Mouse (Mus musculus): ENCODE measurements around the gene Decr2. TPM values are rescaled to one million over a fixed set of nuclear protein-coding genes. Genes with fewer than 3 reads are reported as not detected.
"Not testable (repeated sequence)": the region's sequence is repeated elsewhere in the genome, so short reads cannot be mapped to it uniquely, and the experiment has no call there.

The Decr2 gene
- 2.9 and 5.3 TPM in 2 replicates for total RNA-seq (2015)
- total RNA-seq (2017): 10.1 and 11.7 TPM in 2 replicates

DNA sequence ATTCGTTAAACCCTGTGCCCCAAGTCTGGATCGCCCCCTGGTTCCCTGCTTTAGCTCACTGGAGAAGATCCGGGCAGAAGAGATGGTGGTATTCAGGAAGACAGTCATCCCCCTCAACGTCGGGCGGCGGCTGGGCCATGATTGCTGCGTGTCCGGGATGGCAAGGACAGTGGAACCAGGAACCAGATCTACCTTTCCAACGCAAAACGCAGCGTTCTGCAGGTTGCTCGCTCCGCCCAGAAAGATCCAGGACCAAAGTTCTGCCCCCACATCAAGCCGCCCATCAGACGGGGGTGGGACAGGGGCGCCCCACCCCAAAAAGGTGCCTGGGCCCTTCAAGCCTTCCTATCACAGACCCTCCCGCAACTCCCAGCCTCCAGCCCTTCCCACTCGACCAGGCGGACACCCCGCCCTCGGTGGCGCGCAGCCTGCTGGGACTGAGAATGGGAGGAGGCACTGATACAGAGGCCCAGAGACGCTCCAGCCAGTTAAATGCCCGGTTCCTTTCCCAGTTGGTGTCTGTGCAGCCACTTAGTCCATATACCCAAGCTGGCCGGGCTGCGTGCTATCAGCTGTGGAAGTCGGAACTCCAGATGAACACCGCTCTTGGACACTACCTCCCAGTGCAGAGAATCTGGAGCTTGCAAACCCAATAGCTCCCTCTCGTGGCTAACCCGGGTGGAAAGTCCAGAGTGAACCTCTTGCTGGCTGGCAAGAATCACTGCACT lies at the start of gene Decr2:
Gene Decr2 (minus strand): TSS at position 433 of the 728 bp plus-strand sequence.
- ATAC-seq (replicated peaks; ENCODE audit: poor library complexity): peak; percentile 85

DNA sequence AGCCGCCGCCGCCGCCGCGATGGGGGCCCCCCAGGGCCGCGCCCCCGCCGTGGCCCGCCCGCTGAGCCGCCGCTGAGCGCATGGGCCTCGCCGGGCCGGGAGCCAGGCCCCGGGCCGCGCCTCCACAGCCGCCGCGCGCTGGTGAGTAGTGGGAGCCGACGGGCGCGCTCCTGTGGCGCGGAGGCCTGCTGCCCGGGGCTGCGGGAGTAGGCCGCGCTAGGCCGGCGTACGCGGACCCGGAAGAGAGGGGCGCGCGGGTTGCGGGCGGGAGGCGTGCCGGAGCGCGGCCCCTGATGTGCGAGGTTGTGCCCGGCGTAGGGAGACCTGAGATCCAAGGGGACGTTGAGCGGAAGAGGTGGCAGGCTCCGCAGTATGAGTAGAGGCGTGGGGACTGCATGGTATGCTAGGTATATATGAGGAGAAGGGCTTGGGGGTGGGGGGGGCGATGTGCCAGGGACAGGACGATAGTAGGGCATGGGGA lies 48.8 kb upstream of the Decr2 start:
- peak; percentile 26 for ATAC-seq (replicated peaks; ENCODE audit: poor library complexity)

DNA sequence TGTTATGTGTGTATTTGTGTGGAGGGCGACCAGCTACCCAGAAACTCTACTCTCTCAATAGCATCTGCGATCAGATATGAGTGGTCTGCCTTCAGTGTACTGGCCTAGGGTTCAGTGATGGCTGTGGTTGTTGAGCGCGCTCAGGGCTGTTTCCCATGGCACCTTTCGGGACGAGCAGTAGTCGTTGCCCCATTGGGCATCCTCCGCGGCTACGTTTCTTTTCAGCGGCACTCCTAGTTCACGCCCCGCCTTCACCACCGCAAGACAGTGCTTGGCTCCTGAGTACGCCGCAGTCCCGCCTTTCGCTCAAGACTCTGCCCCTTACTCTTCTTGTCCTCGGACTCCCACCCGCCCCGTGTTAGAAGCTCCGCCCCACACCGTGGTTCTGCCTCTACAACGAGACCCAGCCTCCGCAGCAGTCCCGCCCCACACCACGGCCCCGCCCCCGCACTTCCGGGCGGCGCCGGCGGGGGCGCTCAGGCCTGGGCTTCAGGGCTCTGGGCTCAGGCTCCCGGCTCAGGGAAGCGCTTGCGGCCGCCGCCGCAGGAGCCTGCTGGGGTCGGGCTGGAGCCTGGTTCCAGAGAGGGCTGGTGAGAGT lies 48.2 kb upstream of the Decr2 start, which contains the start of gene Axin1:
Gene Axin1 (plus strand): TSS at position 450 of the 598 bp plus-strand sequence.
- ATAC-seq (replicated peaks; ENCODE audit: poor library complexity): peak; percentile 98

DNA sequence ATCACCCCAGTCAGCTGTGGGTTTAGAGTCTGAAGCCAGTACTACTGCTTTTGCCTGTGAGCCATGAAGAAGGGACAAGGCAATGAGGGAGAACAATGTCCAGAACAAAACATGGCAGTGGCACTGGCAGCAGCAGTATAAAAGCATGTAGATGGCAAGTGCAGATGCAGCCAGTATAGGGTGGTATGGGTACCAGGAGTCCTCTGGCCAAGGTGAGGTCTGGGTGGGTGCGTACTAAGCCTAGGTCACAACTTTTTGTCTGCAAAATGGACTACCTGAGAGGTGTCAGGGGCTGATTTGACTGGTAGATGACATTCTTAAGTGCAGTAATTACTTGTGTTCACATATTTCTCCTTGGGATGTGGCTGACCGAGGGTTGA lies 47.6 kb upstream of the Decr2 start:
- ATAC-seq (replicated peaks; ENCODE audit: poor library complexity): no peak

DNA sequence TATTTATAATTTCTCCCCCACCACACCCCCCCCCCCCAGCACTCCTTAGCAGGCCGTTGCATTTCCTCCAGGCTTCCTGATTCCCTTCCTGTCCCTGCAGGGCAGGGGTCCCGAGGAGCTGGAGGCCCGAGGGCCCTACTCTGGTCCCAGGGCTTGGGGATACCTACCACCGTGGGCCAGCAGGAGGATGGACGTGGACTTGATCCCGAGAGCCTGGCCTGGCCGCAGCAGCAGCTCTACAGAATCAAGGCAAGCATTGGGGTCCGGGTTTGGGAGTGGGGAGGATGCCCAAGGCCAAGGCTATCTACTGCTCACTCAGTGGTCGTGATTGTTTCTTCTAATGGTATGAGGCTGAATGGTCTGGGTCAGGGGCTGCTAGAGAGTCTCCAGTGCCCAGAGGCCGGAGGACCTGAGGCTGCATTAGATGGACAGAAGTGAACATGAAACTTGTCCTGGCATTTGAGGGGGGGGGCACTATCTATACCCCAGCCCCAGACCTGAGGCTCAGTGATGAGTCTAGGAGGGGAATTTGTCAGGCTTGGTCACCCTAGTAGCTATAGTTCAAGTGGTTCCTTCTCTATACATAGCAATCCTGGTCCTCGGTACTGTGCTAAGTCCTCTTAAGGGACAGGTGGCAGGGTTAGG lies 47.1 kb upstream of the Decr2 start:
- ATAC-seq (replicated peaks; ENCODE audit: poor library complexity): no peak

GRCm38 (mm10) chr17:26131856-26132853 lies 42.0 kb upstream of the Decr2 start:
- no peak for ATAC-seq (replicated peaks; ENCODE audit: poor library complexity)

GRCm38 (mm10) chr17:26131062-26131732 lies 41.1 kb upstream of the Decr2 start:
- no peak for ATAC-seq (replicated peaks; ENCODE audit: poor library complexity)

- ATAC-seq (replicated peaks; ENCODE audit: poor library complexity): no peak
Measured at GRCm38 (mm10) chr17:26125226-26125625, 35.1 kb upstream of the Decr2 start.

DNA sequence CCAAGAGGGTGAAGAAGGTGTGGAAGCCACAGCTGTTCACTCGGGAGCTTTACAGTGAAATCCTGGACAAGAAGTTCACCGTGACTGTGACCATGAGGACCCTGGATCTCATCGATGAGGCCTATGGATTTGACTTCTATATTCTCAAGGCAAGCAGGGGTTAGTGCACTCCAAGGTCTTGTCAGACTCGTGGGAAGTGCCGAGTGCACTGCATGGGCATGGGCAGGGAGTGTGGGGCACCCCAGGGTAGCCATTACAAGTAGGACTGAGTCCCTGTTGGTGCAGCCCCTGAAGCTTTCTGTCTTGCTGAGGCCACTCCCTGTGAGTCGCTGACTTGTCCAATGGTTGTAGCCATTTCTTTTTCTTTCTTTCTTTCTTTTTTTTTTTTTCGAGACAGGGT lies 34.4 kb upstream of the Decr2 start:
- ATAC-seq (replicated peaks; ENCODE audit: poor library complexity): no peak

DNA sequence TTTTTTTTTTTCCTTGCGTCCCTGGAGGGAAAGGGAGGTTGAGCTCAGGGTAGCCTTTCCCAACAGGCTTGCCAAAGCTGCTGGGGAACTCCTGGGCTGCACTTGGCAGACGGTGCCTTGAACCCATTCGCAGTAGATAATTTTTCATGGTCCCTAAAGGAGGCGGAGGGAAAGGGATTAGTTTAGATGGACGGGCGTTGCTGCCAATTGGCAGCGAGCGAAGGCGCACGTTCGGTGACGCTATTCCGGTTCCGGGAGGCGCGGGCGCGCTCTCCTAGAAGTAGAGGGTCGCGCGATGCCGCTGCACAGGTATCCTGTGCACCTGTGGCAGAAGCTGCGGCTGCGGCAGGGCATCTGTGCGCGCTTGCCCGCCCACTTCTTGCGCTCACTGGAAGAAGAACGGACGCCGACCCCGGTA lies 33.1 kb upstream of the Decr2 start, which contains the start of gene Mrpl28:
Gene Mrpl28 (plus strand): TSS at position 234 of the 418 bp plus-strand sequence.
- ATAC-seq (replicated peaks; ENCODE audit: poor library complexity): peak; percentile 91

GRCm38 (mm10) chr17:26122431-26123140 lies 32.4 kb upstream of the Decr2 start:
- no peak for ATAC-seq (replicated peaks; ENCODE audit: poor library complexity)

- peak; percentile 77 for ATAC-seq (replicated peaks; ENCODE audit: poor library complexity)
Measured at GRCm38 (mm10) chr17:26119766-26120710, 29.9 kb upstream of the Decr2 start.

GRCm38 (mm10) chr17:26116503-26117258 lies 26.5 kb upstream of the Decr2 start:
- ATAC-seq (replicated peaks; ENCODE audit: poor library complexity): no peak

GRCm38 (mm10) chr17:26115956-26116487 lies 25.9 kb upstream of the Decr2 start:
- ATAC-seq (replicated peaks; ENCODE audit: poor library complexity): no peak

GRCm38 (mm10) chr17:26115205-26115898 lies 25.2 kb upstream of the Decr2 start:
- ATAC-seq (replicated peaks; ENCODE audit: poor library complexity): peak; percentile 52

DNA sequence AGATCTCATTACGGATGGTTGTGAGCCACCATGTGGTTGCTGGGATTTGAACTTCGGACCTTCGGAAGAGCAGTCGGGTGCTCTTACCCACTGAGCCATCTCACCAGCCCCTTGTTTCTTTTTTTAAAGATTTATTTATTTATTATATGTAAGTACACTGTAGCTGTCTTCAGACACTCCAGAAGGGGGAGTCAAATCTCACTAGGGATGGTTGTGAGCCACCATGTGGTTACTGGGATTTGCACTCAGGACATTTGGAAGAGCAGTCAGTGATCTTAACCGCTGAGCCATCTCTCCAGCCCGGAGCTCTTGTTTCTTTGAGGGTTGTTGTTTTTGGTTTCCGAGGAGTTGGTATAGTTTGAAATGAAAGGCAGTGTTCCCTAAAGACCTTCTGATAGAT lies 24.3 kb upstream of the Decr2 start:
- ATAC-seq (replicated peaks; ENCODE audit: poor library complexity): not testable (repeated sequence)

- ATAC-seq (replicated peaks; ENCODE audit: poor library complexity): no peak
Measured at GRCm38 (mm10) chr17:26114061-26114460, 23.9 kb upstream of the Decr2 start.
